Mouse (Mus musculus) E14TG2a.4 (cell line): ENCODE measurements around the gene Ywhae.

Experiments used
- CTCF ChIP-seq: conservative IDR thresholded peaks from 2 replicates; pipeline ENCODE4 v1.5.1; 2014; ENCODE audit warnings: low read length
- POU5F1 ChIP-seq: IDR thresholded peaks from 2 replicates; pipeline ENCODE4 v1.6.1; 2014; ENCODE audit warnings: low read length, borderline replicate concordance

- TF ChIP-seq CTCF (no peak), POU5F1 (no peak)
These were observed 69.3 kb downstream of the Ywhae start for GRCm38 (mm10) chr11:75801771-75802550.
